Mouse (Mus musculus) C2C12 (cell line): ENCODE measurements at regions not wholly inside any gene's neighbourhood (a gene's known extent, or its start where the extent isn't known, plus 50 kb on each side); places are given as distances from the start of the nearest gene placed in this dataset.
"Not testable (repeated sequence)": the region's sequence is repeated elsewhere in the genome, so short reads cannot be mapped to it uniquely, and the experiment has no call there.

ENCODE experiments used
- H3K27me3 ChIP-seq: one replicate; pipeline ENCODE4 v1.6.1; 2011; ENCODE audit not compliant: control insufficient read depth, insufficient read depth, insufficient read length
- H3K36me3 ChIP-seq: one replicate; pipeline ENCODE4 v1.6.1; 2011; ENCODE audit not compliant: control insufficient read depth, insufficient read depth
- H3K4me3 ChIP-seq: one replicate; pipeline ENCODE4 v1.5.1; 2011; ENCODE audit warnings: mild to moderate bottlenecking, control low read depth; ENCODE audit not compliant: poor library complexity, insufficient read depth, severe bottlenecking
- H3K79me2 ChIP-seq: one replicate; pipeline ENCODE4 v1.6.1; 2011; ENCODE audit not compliant: control insufficient read depth, insufficient read depth
- H3K79me3 ChIP-seq: one replicate; pipeline ENCODE4 v1.6.1; 2011; ENCODE audit warnings: low read depth, control low read depth
- H3ac ChIP-seq: one replicate; pipeline ENCODE3; 2011; ENCODE audit warnings: low read depth; ENCODE audit not compliant: control insufficient read depth, insufficient read length
- CEBPB ChIP-seq: IDR thresholded peaks from one replicate; pipeline ENCODE4 v1.6.1; 2011; ENCODE audit warnings: low read depth, mild to moderate bottlenecking, control low read depth, moderate library complexity
- CTCF ChIP-seq: IDR thresholded peaks from one replicate; pipeline ENCODE4 v1.5.1; 2011; ENCODE audit not compliant: control insufficient read depth, insufficient read depth, insufficient read length
- FOSL1 ChIP-seq: IDR thresholded peaks from one replicate; pipeline ENCODE4 v1.8.0; 2011; ENCODE audit warnings: mild to moderate bottlenecking, low read length; ENCODE audit not compliant: poor library complexity, insufficient read depth, severe bottlenecking
- MAX ChIP-seq: IDR thresholded peaks from one replicate; pipeline ENCODE4 v1.6.1; 2011; ENCODE audit warnings: mild to moderate bottlenecking, control low read depth
- MYOD1 ChIP-seq: IDR thresholded peaks from one replicate; pipeline ENCODE4 v1.6.1; 2011; ENCODE audit warnings: low read depth; ENCODE audit not compliant: control insufficient read depth, insufficient read length
- MYOG ChIP-seq: IDR thresholded peaks from one replicate; pipeline ENCODE4 v1.6.1; 2011; ENCODE audit not compliant: control insufficient read depth, insufficient read length; ENCODE audit errors: extremely low read depth
- USF1 ChIP-seq: IDR thresholded peaks from one replicate; pipeline ENCODE4 v1.6.1; 2011; ENCODE audit warnings: low read depth, mild to moderate bottlenecking, control low read depth, moderate library complexity

GRCm38 (mm10) chr2:72647642-72648041 lies 171.7 kb downstream of the Cdca7 start:
- no peaks in the 10 kb centered on the region for H3K36me3 ChIP-seq
- no peaks in the 10 kb centered on the region for H3K79me3 ChIP-seq
- TF ChIP-seq FOSL1 (no peak), USF1 (no peak), CEBPB (no peak), MYOD1 (peak; percentile 3)
- no peaks in the 10 kb centered on the region for H3K27me3 ChIP-seq
- H3ac ChIP-seq, result no peak overlapping the region
- H3K4me3 ChIP-seq, result no peak overlapping the region
- no peaks in the 10 kb centered on the region for H3K79me2 ChIP-seq

GRCm38 (mm10) chr2:72648294-72648693 lies 172.3 kb downstream of the Cdca7 start:
- Histone ChIP-seq H3K4me3 (no peak overlapping the region), H3K79me2 (no peaks in the 10 kb centered on the region), H3K36me3 (no peaks in the 10 kb centered on the region), H3ac (no peak overlapping the region), H3K79me3 (no peaks in the 10 kb centered on the region), H3K27me3 (no peaks in the 10 kb centered on the region)
- no peak for TF ChIP-seq FOSL1
- no peak for TF ChIP-seq MAX
- TF ChIP-seq CTCF, result no peak
- TF ChIP-seq CEBPB, result no peak
- TF ChIP-seq USF1, result no peak
- no peak for TF ChIP-seq MYOD1

GRCm38 (mm10) chr2:72655864-72656263 lies 179.9 kb downstream of the Cdca7 start:
- Histone ChIP-seq H3ac (no peak overlapping the region), H3K36me3 (no peaks in the 10 kb centered on the region), H3K27me3 (no peaks in the 10 kb centered on the region), H3K4me3 (no peak overlapping the region), H3K79me3 (no peaks in the 10 kb centered on the region), H3K79me2 (no peaks in the 10 kb centered on the region)
- no peak for TF ChIP-seq USF1
- no peak for TF ChIP-seq CEBPB
- no peak for TF ChIP-seq MYOD1
- no peak for TF ChIP-seq CTCF
- no peak for TF ChIP-seq MYOG
- no peak for TF ChIP-seq FOSL1
- no peak for TF ChIP-seq MAX

GRCm38 (mm10) chr2:72657101-72657920 lies 181.4 kb downstream of the Cdca7 start:
- Histone ChIP-seq H3K79me2 (no peaks in the 10 kb centered on the region), H3K79me3 (no peaks in the 10 kb centered on the region), H3K36me3 (no peaks in the 10 kb centered on the region), H3K4me3 (no peak overlapping the region), H3ac (no peak overlapping the region), H3K27me3 (no peaks in the 10 kb centered on the region)
- TF ChIP-seq CEBPB (no peak), FOSL1 (no peak)

GRCm38 (mm10) chr2:72662396-72662795 lies 186.4 kb downstream of the Cdca7 start:
- Histone ChIP-seq H3ac (no peak overlapping the region), H3K36me3 (no peaks in the 10 kb centered on the region), H3K4me3 (no peak overlapping the region), H3K27me3 (no peaks in the 10 kb centered on the region), H3K79me3 (no peaks in the 10 kb centered on the region), H3K79me2 (no peaks in the 10 kb centered on the region)
- TF ChIP-seq MYOD1 (no peak), USF1 (no peak), MYOG (no peak), CEBPB (no peak), MAX (no peak), CTCF (no peak), FOSL1 (no peak)

- H3K4me3 ChIP-seq, result no peak overlapping the region
- H3ac ChIP-seq, result no peak overlapping the region
- H3K27me3 ChIP-seq, result no peaks in the 10 kb centered on the region
- H3K79me3 ChIP-seq, result no peaks in the 10 kb centered on the region
- H3K79me2 ChIP-seq, result no peaks in the 10 kb centered on the region
- no peaks in the 10 kb centered on the region for H3K36me3 ChIP-seq
- TF ChIP-seq CTCF (no peak), MAX (no peak), MYOD1 (no peak), MYOG (no peak), CEBPB (no peak), FOSL1 (no peak), USF1 (no peak)
Observed at GRCm38 (mm10) chr2:72662979-72663780, 187.2 kb downstream of the Cdca7 start.

- H3K36me3 ChIP-seq, H3K79me3 ChIP-seq, H3ac ChIP-seq, H3K4me3 ChIP-seq, H3K79me2 ChIP-seq, H3K27me3 ChIP-seq: not testable (repeated sequence)
Observed at GRCm38 (mm10) chr2:72667396-72667795, 191.4 kb downstream of the Cdca7 start.
